In the genomic region with DNA sequence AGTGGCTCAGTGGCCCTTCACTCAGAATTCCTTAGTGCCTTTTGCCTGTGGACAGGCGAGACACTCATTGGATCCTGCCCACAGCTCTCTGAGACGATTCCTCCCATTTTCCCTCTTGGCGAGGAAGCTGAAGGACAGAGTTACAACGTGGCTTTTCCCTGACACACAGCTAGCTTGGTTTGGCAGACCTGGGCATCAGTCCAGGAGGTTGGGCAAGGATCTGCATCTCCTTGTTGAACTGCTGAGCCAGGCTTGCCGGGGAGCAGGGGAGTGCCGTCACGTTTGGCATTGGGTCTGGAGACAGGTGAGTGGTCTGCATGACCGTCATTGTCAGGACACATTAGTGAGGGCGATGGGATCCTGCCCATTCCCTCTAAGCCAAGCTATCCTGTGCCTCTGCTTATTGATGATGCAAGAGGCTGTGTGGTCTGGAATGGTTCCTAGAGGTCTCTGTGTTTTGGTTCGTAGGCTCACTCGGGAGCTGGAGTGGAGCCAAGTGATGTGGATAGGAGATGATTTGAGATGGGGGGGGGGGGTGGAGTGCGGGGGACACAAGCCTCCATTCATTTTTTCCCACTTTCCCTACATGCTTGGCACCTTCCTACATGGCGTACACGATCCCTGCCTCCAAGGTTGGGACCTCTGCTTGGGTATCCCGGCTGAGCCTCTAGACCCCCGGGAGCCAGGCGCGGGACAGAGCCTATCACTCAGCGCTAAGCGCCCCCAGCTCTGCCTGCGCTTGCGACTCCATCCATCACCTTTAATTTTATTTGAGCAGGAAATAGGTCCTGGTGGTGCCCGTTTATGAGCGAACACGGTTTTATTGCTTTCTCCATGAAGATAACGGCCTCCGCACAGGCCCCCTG, we compare ENCODE assay signal across 11 mouse cellular contexts. TPM values are rescaled to one million over a fixed set of nuclear protein-coding genes. Genes with fewer than 3 reads are reported as not detected.
A peak's percentile ranks its signal among the peaks of the same experiment; 100 is the strongest.
DNase-seq lines count a peak whose midpoint lies in the region; ATAC-seq lines count a peak whose summit lies in the region.
"Had no signal": no experiment of that assay in that cellular context is flagged by ENCODE, and none has a peak within 500 bp of the region (broad histone marks: within the 10 kb centered on the region; RNA-seq: fewer than 3 reads in every experiment).

No protein-coding gene starts in this region.

- no peak overlapping the region for H3K9ac ChIP-seq in neural tube, embryonic 15.5 days (replicated peaks)

- intact Hi-C loops in gastrocnemius, postnatal 14 days (cut with DNase I; ENCODE audit: low total_unique reads), result no loop called here

- H3K4me3 ChIP-seq in neural tube, embryonic 15.5 days (replicated peaks), result no peak overlapping the region
- H3K4me3 ChIP-seq in midbrain, embryonic 10.5 days, result no peak overlapping the region
- H3K4me3 ChIP-seq: left cerebral cortex, adult 2 months; megakaryocyte, embryonic 14.5 days had no signal

- H3K9me3 ChIP-seq in neural tube, embryonic 15.5 days (replicated peaks), result no peaks in the 10 kb centered on the region
- H3K9me3 ChIP-seq in midbrain, embryonic 10.5 days (replicated peaks), result no peaks in the 10 kb centered on the region
- H3K9me3 ChIP-seq: megakaryocyte, embryonic 14.5 days had no signal

- 29% methylated on average over 27 of the region's 27 CpGs for WGBS in neural tube, embryonic 15.5 days
- WGBS in midbrain, embryonic 10.5 days, result 91% methylated on average over 27 of the region's 27 CpGs

- peaks cover 32% of the 10 kb centered on the region for H3K4me1 ChIP-seq in neural tube, embryonic 15.5 days
- H3K4me1 ChIP-seq in midbrain, embryonic 10.5 days, result no peaks in the 10 kb centered on the region

- no peak overlapping the region for H3K27ac ChIP-seq in neural tube, embryonic 15.5 days (replicated peaks)
- H3K27ac ChIP-seq in midbrain, embryonic 10.5 days (replicated peaks), result no peak overlapping the region
- H3K27ac ChIP-seq: left cerebral cortex, adult 2 months had no signal

- no peaks in the 10 kb centered on the region for H3K36me3 ChIP-seq in neural tube, embryonic 15.5 days
- no peaks in the 10 kb centered on the region for H3K36me3 ChIP-seq in midbrain, embryonic 10.5 days

- peak; percentile 72 for ATAC-seq in neural tube, embryonic 15.5 days (ENCODE audit: low FRiP score)

- H3K4me2 ChIP-seq in neural tube, embryonic 15.5 days, result peak overlapping the region; percentile 53

- H3K27me3 ChIP-seq in neural tube, embryonic 15.5 days (replicated peaks), result peaks cover 8% of the 10 kb centered on the region; the same call in 1 of the 2 replicates
- H3K27me3 ChIP-seq in midbrain, embryonic 10.5 days (ENCODE audit: low read depth, poor library complexity, severe bottlenecking), result no peaks in the 10 kb centered on the region

- peak; percentile 16 for DNase-seq in gastrocnemius, postnatal 14 days
- DNase-seq in gastrocnemius, postnatal 4 days (ENCODE audit: low spot score in 2 of 2), result no peak
- peak; percentile 9 for DNase-seq in ovary, adult 18-20 months (ENCODE audit: low spot score)
- no peak for DNase-seq in ovary, postnatal 10 days (ENCODE audit: low spot score)
- peak; percentile 77 to 84 for DNase-seq in cerebellum, postnatal 10 days
- DNase-seq in midbrain, embryonic 10.5 days (ENCODE audit: low spot score), result no peak
- DNase-seq in layer of hippocampus, adult 9-10 months (ENCODE audit: low spot score), result no peak
- DNase-seq: heart, postnatal 14 days had no signal

RNA-seq across cellular contexts. Expression of a gene that starts 9.5 kb away (rescaled TPM):
- not detected for total RNA-seq in gastrocnemius, postnatal 14 days (2021)
- total RNA-seq in gastrocnemius, postnatal 4 days (2021), result under 1 TPM in 1 of 2 experiments, not detected in 1; 0.05 TPM
- 1.0 and 1.2 TPM in 2 replicates for polyA plus RNA-seq in neural tube, embryonic 15.5 days (2015; fragmentation: Nextera tagmentation; extraction: Ambion mirVana)
- not detected in 2 replicates for polyA plus RNA-seq in midbrain, embryonic 10.5 days (2016; fragmentation: Nextera tagmentation; extraction: Ambion mirVana)

RNA-seq across cellular contexts. Expression of a gene that starts 43.3 kb away (rescaled TPM):
- under 1 TPM in 1 of 2 experiments, not detected in 1; 0.16 TPM for total RNA-seq in gastrocnemius, postnatal 14 days (2021)
- under 1 TPM; 0.22 to 0.23 TPM for total RNA-seq in gastrocnemius, postnatal 4 days (2021)
- polyA plus RNA-seq in neural tube, embryonic 15.5 days (2015; fragmentation: Nextera tagmentation; extraction: Ambion mirVana), result 0.03 and 3.0 TPM in 2 replicates
- polyA plus RNA-seq in midbrain, embryonic 10.5 days (2016; fragmentation: Nextera tagmentation; extraction: Ambion mirVana), result 0.07 and 0.33 TPM in 2 replicates
- total RNA-seq: heart, postnatal 14 days had no signal

Comparison
In these comparisons a context has a peak if more than half of its experiments do, and no peak if none do; other contexts are left out.
1. DNase-seq: peak in gastrocnemius, postnatal 14 days (single experiment), ovary, adult 18-20 months (single experiment) and cerebellum, postnatal 10 days (2 of 2); none in gastrocnemius, postnatal 4 days (0 of 2), ovary, postnatal 10 days (single experiment), midbrain, embryonic 10.5 days (single experiment) and layer of hippocampus, adult 9-10 months (single experiment).